Mouse (Mus musculus): Measurements from ENCODE around the gene Cir1.

Cir1 gene

DNA sequence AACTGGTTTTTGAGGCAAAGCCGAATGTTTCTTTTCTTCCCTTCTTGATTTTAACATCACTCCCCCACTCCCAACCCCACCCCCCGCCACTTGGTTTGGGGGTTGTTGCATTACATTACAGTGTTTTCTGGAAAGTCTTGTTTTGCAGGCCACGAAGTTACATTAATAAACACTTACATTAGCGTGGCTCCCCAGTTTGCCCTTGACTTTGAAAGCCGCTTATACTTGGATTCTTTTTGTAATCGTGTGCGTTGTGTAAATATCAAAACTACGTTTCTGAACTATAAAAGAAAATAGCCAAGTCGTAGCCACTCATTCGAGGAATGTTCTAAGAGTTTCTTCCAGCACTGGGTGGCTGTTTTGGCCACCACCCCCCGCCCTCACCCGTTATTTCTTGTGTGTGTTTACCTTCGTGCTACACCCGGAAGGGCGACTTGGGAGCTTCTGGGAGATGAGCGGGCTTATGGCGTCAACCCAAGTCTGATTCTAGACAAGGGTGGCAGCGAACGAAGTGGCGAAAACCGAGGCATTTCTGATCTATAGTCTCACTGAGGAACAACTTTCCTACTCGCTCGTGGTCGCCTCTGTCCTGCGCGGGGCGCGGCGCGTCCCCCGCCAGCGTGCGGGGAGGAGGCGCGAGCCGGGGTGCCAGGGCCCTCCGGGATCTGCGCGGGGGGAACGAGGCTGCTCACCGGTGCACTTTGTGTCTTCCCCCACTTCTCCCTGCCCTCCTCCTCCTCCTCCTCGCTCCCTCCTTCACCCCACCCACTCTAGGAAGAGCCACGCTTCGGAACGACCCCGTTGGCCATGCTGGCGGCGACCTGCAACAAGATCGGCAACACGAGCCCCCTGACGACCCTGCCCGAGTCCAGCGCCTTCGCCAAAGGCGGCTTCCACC lies 39.9 kb downstream of the Cir1 start:
- DNase-seq (ENCODE audit: extremely low read depth, low read depth), result no peak

DNA sequence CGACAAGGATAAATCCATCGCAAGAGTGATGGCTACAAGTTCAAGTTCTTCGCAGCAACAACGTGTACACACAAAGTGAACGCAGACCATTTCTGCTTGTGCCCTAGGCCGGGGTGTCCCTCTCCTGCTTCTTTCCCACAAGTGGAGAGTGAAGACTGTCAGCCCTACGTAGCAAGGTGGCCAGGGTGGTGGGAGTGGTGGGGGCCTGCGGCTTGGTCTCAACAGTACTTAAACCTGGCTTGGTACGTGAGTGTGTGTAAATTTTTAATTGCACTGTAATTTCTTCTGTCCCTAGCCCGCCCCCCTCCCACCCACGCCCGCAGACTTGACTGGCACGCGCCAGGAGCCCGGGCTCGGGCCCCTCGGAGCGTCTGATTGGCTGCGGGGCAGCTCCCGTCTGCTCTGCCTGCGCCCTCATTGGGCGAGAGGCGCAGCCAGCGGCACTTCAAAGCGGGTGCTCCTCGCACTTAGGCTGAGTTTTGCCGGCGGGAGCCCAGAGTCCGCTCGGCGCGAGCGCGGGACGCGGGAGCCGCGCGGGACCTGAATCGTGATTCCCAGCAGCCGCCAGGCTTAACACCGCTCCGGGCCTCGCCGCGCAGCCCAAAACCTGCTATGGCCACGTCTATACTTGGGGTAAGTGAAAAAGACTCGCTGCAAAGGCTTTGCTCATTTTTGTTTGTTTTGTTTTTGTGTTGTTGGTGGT lies 40.9 kb downstream of the Cir1 start, which contains the start of gene Sp9:
TSS of gene Sp9 (plus strand) at position 467 of the 703 bp plus-strand sequence.
- DNase-seq (ENCODE audit: extremely low read depth, low read depth), result no peak

DNA sequence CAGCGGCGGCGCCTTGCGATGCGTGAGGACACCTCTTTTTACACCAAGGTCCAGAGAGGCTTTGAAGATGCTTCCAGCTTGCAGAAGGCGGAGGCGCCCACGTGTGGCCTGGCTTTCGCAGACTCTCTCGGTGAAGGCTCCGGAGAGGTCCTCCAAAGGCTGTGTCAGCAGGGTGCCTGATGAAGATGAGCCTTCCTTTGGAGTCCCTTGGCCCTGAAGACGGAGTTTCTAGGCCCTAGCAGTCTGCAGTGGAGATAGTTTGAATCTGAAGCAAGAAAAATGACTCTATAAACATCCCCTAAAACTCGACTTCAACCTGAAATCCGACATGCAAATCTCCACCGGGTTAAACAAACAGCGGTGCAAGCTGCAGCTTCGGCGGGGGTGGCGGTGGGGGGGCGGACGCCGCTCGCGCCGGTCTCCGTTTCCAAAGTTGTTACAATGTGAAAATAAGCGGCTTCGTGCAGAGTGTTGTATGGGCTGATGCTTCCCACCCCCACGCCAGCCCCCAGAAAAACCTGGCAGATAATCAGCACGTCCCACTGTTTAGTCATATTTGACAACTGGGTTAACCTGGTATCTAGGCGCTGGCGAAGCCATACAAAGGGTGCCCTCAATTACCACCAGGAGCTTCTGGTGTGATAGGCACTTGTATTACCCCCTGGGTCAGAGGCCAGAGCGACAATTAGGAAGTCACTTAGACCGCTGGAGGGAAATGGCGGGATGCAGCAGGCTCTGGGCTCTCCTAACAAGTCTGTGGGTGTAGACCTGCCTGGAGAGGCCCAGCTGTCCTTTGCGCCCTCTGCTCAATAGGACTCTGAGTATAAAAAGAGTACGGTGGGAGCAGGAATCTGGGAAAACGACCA lies 41.7 kb downstream of the Cir1 start:
- DNase-seq (ENCODE audit: extremely low read depth, low read depth), result no peak

DNA sequence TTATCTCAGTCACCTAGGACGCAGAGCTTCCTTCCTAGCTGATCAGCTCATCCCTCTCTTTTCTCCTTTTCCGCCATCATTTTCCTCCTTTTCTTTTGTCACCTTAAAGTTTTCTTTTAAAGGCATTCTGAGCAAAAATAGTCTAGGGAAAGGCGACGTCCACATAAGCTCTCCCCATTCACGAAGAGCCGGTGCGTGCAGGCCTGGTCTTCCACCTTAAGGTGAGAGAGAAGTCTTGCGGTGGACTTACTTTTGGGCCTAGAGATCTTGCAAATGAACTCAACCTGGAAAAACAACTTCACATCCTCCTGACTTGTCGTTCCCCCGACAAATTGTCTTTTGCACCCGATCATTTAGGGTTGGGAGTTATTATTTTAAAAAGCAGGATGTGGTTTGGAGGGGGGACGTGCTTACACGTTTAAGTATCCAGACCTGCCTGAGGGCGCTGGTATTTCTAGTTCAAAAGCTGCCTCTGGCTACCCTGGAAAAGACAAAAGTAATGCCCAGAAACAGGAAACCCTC lies 42.4 kb downstream of the Cir1 start:
- DNase-seq (ENCODE audit: extremely low read depth, low read depth), result no peak

DNA sequence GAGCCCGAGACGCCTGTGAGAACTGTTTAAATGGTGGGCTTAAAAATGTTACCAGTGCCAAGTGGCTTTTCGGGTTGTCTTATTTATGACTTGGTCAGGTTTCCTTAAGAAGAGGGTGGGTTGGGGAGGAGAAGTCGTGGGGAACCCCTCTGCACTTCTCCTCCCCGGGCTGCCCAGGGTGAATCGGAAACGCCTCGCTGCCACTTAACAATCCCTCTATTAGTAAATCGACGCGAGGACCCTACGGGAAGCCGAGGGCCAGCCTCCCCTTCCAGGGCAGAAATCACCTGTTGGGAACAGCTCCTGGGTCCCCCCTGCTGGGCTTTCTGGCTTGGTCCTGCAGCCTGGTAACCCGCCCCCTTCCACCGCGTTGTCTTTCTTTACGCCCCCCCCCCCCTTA lies 42.8 kb downstream of the Cir1 start:
- DNase-seq (ENCODE audit: extremely low read depth, low read depth), result no peak

DNA sequence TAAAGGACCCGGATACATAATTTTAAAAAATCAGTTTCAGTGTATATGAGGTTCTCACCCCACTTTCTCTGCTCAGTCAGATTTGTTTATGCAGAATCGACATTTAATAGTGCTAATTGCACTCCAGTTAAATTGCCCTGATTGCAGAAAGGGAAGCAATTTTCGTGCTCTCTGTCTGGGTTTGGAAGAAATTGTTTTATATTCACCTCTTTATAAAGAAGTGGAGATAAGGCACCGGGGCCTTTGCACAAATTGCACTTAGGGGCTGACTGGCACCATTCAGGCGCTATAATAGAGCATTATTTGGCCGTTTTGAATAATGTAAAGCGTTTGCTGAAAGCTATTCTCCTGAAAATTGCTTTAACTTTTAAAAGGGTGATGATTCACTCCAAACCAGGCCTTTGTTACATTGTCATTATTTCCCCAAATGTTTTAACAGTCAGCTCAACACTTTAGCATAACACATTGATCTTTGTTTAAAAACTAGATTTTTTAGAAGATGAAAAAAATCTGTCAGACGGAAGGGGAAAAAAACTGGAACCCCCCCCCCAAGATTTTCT lies 43.6 kb downstream of the Cir1 start:
- DNase-seq (ENCODE audit: extremely low read depth, low read depth), result no peak

DNA sequence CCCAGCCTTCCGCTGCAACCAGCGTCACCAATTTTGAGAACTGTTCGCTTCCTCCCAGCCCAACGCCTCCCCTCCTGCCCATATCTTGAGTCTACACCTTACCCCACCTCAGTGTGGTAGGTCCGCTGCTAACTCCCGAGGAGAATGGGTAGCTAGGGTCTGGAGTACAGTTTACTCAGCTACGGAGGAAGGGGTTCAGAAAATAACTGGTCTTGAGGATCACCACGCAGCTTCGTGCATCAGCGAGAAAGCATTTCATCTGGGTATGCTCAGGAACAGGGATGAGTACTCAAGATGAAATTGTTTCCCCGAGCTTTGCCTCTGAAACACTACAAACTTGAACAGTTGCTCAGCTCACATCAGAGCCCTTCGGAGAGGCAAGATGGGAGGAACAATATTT lies 44.2 kb downstream of the Cir1 start:
- DNase-seq (ENCODE audit: extremely low read depth, low read depth), result no peak

DNA sequence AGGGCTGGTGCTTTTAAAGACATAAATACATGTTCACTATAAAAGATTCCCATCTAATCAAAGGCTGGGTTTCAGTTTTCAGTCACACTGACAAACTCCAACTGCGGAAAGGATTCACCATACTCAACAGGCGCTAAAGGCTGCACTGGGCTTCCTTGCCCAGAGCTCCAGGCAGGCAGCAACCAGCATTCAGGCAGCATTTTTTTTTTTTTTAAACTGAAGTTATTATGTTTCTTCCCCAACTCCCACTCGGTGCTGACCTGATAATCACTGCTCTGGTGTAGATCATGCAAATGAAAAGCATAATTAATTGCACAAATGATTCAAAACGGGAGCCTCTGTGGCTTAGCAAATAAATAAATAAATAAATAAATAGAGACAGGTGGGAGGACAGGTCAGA lies 44.7 kb downstream of the Cir1 start:
- no peak for DNase-seq (ENCODE audit: extremely low read depth, low read depth)

DNA sequence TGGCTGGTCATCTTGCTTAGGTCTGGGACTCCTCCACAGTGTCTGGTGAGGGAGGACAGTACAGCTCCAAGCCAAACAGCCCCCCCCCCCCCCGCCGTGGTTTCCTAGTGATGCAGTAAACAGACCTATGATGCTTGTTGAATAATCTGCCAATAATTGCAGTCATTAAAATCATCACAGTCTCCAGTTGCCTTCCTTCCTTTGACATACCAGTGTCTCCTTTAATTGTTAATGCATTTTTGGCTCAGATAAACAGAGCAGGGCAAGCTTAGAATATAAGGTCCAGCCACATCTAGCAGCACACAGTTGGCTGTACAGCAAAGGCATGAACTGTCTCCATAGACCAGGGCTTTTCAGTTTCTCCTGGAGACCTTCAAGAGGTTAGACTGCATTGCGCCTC lies 45.3 kb downstream of the Cir1 start:
- no peak for DNase-seq (ENCODE audit: extremely low read depth, low read depth)

DNA sequence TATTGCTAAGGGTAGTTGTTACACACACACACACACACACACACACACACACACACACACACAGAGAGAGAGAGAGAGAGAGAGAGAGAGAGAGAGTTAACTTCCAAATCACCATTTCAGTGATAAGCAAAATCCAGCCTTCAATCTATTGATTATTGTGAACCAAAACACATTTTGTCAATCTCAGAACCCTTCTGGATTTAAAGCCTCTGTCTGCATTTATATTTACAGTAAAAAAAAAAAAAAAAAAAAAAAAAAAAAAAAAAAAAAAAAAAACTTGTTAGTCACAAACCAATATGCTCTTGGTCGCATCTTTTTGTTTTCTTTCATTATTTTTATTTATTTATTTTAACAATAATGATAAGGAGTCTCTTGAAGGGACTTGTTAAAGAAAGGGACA lies 45.9 kb downstream of the Cir1 start:
- no peak for DNase-seq (ENCODE audit: extremely low read depth, low read depth)

DNA sequence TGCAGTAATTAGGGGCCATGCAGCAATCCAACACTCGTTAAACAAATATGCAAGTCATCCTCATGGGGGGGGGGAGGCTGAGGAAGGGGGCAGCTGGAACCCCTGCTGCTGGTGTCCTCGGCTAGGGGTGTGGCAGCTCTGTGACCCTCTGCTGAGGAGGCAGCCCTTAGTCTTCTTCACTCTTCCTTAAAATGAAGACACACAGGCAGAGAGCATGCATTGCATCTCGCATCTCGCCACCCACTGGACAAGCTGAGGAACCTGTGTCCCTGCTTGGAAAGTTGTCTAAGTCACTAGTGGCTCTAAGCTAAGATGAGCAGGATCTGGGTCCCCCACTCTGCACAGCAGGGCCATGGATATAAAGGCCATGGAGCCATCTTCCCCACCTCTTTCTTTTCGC lies 46.5 kb downstream of the Cir1 start:
- no peak for DNase-seq (ENCODE audit: extremely low read depth, low read depth)

DNA sequence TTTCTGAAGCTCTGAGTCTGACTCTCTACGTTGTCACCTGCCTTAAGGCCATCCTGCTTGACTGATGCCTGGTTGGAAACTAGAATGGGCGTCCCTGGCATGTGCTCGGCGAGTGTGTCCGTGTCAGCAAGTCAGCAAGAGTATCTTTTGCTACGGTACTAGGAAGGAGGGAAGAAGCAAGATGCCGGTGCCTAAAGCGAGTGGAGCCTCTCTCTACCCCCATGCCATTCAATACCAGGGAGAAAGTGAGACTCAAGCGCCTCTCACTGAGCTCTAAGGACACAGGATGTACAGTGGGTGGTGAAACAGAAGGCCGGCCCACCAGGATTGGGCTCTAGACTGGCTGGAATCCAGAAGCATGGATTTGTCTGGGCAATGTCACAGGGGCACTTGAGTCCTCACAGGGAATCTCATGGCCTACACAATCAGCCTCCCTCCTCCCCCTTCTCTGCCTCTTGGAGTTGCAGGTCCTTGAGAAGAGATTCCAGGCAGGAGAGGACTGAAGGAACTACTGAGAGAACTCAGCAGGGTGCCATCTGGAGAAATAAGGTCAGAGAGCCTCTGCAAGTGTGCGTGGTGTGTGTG lies 47.8 kb downstream of the Cir1 start:
- DNase-seq (ENCODE audit: extremely low read depth, low read depth), result no peak

DNA sequence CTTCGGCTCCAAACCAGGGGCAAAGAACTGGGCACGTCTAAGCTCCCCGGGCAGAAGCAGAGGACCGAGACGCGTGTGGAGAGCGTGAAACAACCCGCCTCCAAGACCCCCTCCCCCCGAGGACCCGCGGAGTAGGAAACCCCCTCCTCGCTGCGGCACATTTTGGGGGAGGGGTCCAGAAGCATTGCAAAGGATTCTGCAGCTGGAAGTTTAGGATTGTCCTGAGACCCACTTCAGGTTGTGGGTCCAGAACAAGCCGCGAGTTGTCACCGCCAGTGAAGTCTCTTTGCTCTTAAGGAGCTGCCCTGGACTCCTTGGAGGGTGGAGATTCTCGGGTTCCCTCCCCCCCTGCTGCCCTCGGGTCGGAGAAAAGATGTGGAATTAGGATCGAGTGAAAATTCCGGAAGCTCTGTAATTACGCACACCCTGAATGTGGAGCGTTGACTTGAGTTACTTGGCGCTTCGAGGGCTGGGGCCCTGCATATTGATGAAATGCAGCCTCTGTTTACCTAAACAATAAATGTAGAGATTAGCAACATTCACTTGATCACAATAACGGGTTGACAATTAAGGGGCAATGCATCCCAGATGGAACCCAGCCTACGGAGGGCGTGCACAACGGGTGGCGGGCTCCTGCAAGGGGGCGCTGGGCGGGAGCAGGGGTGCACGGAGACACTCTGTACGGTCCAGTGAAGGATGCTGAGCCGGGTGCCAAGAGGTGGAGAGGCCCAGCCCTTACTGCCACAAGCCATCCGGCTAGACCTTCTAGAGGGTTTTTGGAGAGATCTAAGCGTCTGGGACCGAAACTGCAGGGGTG lies 48.5 kb downstream of the Cir1 start:
- no peak for DNase-seq (ENCODE audit: extremely low read depth, low read depth)

DNA sequence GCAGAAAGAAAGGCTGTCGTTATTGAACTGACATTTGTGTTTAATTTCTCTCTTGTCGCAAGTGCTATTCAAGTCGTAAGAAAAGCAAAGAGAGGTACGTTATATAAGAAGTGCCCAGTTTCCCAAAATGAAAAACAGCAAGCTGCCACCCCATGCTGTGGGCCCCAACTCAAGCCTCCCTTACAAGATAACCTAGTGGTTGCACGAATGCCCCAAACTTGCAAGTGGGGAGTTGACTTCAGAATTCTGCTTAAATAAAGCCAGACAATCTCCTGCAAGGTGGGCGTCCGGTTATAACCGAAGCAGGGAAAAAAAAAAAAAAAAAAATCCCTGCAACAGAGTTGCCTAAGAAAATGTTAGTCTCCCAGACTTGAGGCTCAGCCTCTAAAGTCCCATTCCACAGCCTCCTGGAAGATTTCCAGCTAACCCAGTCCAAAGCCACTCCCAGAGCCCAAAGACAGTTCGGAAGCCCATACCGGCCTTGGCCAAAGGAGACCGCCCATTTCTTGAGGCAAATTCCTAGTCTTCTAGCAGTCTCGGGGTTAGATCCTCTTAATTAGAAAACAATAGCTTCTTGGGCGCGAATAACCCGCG lies 49.2 kb downstream of the Cir1 start:
- DNase-seq (ENCODE audit: extremely low read depth, low read depth), result no peak

DNA sequence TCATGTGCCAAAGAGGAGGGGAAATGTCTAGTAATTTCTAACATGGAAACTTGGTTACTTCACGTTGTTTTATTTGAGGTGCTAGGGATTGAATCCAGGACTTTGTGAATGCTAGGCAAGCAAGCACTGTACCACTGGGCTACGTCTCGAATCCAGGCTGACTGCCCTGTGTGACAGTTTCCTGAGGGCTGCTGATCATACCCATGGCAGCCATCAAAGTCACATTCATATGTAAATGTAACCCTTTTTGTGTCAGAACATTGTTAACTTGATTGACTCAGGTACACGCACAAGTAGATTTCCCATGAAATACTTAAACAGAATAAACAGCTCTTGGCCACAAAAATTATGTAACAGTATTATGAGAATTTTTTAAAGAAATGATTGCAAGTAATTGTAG lies 63.8 kb downstream of the Cir1 start:
- no peak for DNase-seq (ENCODE audit: extremely low read depth, low read depth)

DNA sequence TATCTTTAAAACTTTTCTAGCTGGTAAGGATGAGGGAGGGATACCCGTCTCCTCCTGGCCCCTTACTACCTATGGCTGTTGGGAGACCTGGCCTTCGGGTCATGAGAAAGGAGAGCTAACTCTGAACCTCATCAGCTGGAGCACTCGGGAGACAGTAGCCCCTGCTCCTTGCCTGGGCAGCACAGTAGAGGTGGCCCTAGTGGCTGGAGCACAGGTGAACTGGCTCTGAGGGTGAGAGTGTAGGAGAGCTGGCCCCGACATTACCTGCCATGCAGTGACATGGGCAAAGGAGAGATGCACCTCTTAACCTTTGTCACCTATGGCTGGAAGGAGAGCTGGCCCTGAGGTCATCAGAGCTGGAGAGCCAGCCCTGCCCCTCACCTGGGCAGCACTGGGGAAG lies 71.2 kb downstream of the Cir1 start:
- DNase-seq (ENCODE audit: extremely low read depth, low read depth), result no peak

All from MEL-GATA-1-ER (cell line).